Mouse (Mus musculus) CH12.LX (cell line): ENCODE measurements at regions not wholly inside any gene's neighbourhood (a gene's known extent, or its start where the extent isn't known, plus 50 kb on each side); places are given as distances from the start of the nearest gene placed in this dataset.

Experiments
- DNase-seq: peaks from one replicate; pipeline ENCODE4 v3.0.0-alpha.2; 2013; ENCODE audit errors: extremely low read depth
- H3K27ac ChIP-seq: 2 replicates; pipeline ENCODE4 v1.5.1; 2012; ENCODE audit warnings: low read depth, mild to moderate bottlenecking, control low read depth, moderate library complexity; ENCODE audit not compliant: insufficient read depth
- H3K27me3 ChIP-seq: replicated peaks from 2 replicates; pipeline ENCODE3; 2012; ENCODE audit warnings: inconsistent platforms
- H3K36me3 ChIP-seq, 2 experiments: replicated peaks in 1 of 2; 2 replicates each; pipeline versions ENCODE3 to v1.6.1; 2012; ENCODE audit warnings: inconsistent platforms in 1 of 2, low read length in 1 of 2, mild to moderate bottlenecking in 1 of 2, mixed read lengths in 1 of 2, moderate library complexity in 1 of 2; ENCODE audit not compliant: control insufficient read depth in 1 of 2, insufficient read depth in 1 of 2
- H3K4me1 ChIP-seq, 2 experiments: 2 replicates each; pipeline ENCODE4 v1.6.1; 2012; ENCODE audit warnings: inconsistent platforms in 1 of 2, moderate library complexity in 1 of 2; ENCODE audit not compliant: insufficient read depth in 2 of 2, control insufficient read depth in 1 of 2
- H3K4me2 ChIP-seq: 2 replicates; pipeline ENCODE4 v1.6.1; 2012; ENCODE audit warnings: low read depth, mild to moderate bottlenecking, control low read depth; ENCODE audit not compliant: poor library complexity, insufficient read depth, severe bottlenecking
- H3K4me3 ChIP-seq, 3 experiments: fragments of 150-350 bp in 1 of 3; sonication (generic) in 1 of 3; replicated peaks in 1 of 3; 2 replicates each; pipeline versions ENCODE3 to v1.5.1; 2011 to 2012; ENCODE audit warnings: low read depth in 2 of 3, low read length in 2 of 3, mild to moderate bottlenecking in 2 of 3, moderate library complexity in 2 of 3, control low read depth in 1 of 3, improper control_type of control experiment in 1 of 3, inconsistent platforms in 1 of 3, mixed read lengths in 1 of 3; ENCODE audit not compliant: poor library complexity in 1 of 3
- H3K79me2 ChIP-seq: replicated peaks from 2 replicates; pipeline ENCODE4 v1.6.1; 2012; ENCODE audit warnings: mild to moderate bottlenecking, moderate library complexity; ENCODE audit not compliant: control insufficient read depth, poor library complexity, insufficient read depth, severe bottlenecking; ENCODE audit errors: extremely low read depth
- H3K9ac ChIP-seq: 2 replicates; pipeline ENCODE4 v1.6.1; 2012; ENCODE audit warnings: low read depth, mild to moderate bottlenecking, control low read depth, moderate library complexity; ENCODE audit not compliant: insufficient read depth
- H3K9me3 ChIP-seq: replicated peaks from 2 replicates; pipeline ENCODE3; 2012; ENCODE audit warnings: low read length, inconsistent platforms, mixed read lengths
- CHD1 ChIP-seq: IDR thresholded peaks from 2 replicates; pipeline ENCODE4 v1.6.1; 2012; ENCODE audit warnings: low read depth, low read length, improper control_type of control experiment, inconsistent platforms
- CHD2 ChIP-seq: IDR thresholded peaks from 2 replicates; pipeline ENCODE4 v1.6.1; 2011; ENCODE audit warnings: low read length, improper control_type of control experiment
- CTCF ChIP-seq, 2 experiments: IDR thresholded peaks in 1 of 2; conservative IDR thresholded peaks in 1 of 2; 2 replicates each; pipeline ENCODE4 v1.5.1; 2011 to 2012; ENCODE audit warnings: low read depth in 2 of 2, low read length in 2 of 2, improper control_type of control experiment in 1 of 2, inconsistent platforms in 1 of 2, mild to moderate bottlenecking in 1 of 2, moderate library complexity in 1 of 2
- E2F4 ChIP-seq: IDR thresholded peaks from 2 replicates; pipeline ENCODE4 v1.6.1; 2011; ENCODE audit warnings: low read depth, low read length, improper control_type of control experiment; ENCODE audit not compliant: insufficient replicate concordance
- EP300 ChIP-seq: IDR thresholded peaks from 2 replicates; pipeline ENCODE4 v1.6.1; 2011; ENCODE audit warnings: low read length, improper control_type of control experiment
- ETS1 ChIP-seq: conservative IDR thresholded peaks from 2 replicates; pipeline ENCODE4 v1.6.1; 2012; ENCODE audit warnings: low read depth, mild to moderate bottlenecking, inconsistent platforms, low read length, improper control_type of control experiment, moderate library complexity
- GABPA ChIP-seq: IDR thresholded peaks from 2 replicates; pipeline ENCODE4 v1.6.1; 2012; ENCODE audit warnings: low read depth, low read length, improper control_type of control experiment, inconsistent platforms; ENCODE audit not compliant: insufficient replicate concordance
- IRF4 ChIP-seq: IDR thresholded peaks from 2 replicates; pipeline ENCODE4 v1.6.1; 2014; ENCODE audit warnings: low read depth, mild to moderate bottlenecking, inconsistent platforms, low read length, improper control_type of control experiment
- JUN ChIP-seq: IDR thresholded peaks from 2 replicates; pipeline ENCODE4 v1.6.1; 2011; ENCODE audit warnings: low read depth, mild to moderate bottlenecking, low read length, improper control_type of control experiment, moderate library complexity; ENCODE audit not compliant: insufficient read depth
- KAT2A ChIP-seq: IDR thresholded peaks from 2 replicates; pipeline ENCODE4 v1.6.1; 2012; ENCODE audit warnings: low read length, improper control_type of control experiment, inconsistent platforms; ENCODE audit not compliant: insufficient replicate concordance
- MAZ ChIP-seq: IDR thresholded peaks from 2 replicates; pipeline ENCODE4 v1.6.1; 2012; ENCODE audit warnings: low read depth, mild to moderate bottlenecking, inconsistent platforms, low read length, improper control_type of control experiment, moderate library complexity
- MEF2A ChIP-seq: IDR thresholded peaks from 2 replicates; pipeline ENCODE4 v1.6.1; 2014; ENCODE audit warnings: low read depth, mild to moderate bottlenecking, inconsistent platforms, low read length, improper control_type of control experiment, borderline replicate concordance
- PAX5 ChIP-seq: IDR thresholded peaks from 2 replicates; pipeline ENCODE4 v1.6.1; 2012; ENCODE audit warnings: low read length, inconsistent platforms, mixed read lengths
- POLR2AphosphoS2 ChIP-seq: IDR thresholded peaks from 2 replicates; pipeline ENCODE4 v1.6.1; 2011; ENCODE audit warnings: low read depth, low read length, improper control_type of control experiment
- SIN3A ChIP-seq: IDR thresholded peaks from 2 replicates; pipeline ENCODE4 v1.6.1; 2012; ENCODE audit warnings: low read length, improper control_type of control experiment, inconsistent platforms
- TCF12 ChIP-seq: IDR thresholded peaks from 2 replicates; pipeline ENCODE4 v1.6.1; 2014; ENCODE audit warnings: low read depth, mild to moderate bottlenecking, inconsistent platforms, low read length, improper control_type of control experiment
- USF1 ChIP-seq: IDR thresholded peaks from 2 replicates; pipeline ENCODE4 v1.6.1; 2014; ENCODE audit warnings: low read depth, mild to moderate bottlenecking, inconsistent platforms, low read length, improper control_type of control experiment
- USF2 ChIP-seq: conservative IDR thresholded peaks from 2 replicates; pipeline ENCODE4 v1.6.1; 2011; ENCODE audit warnings: low read depth, low read length, improper control_type of control experiment
- ZNF384 ChIP-seq: IDR thresholded peaks from 2 replicates; pipeline ENCODE4 v1.6.1; 2012; ENCODE audit warnings: low read depth, low read length, improper control_type of control experiment, inconsistent platforms
- dilution Hi-C: fragments of 300-500 bp; cut with MboI; formaldehyde crosslinking; loops from 2 replicates; pipeline ENCODE4 v1.14.3; 2020; ENCODE audit warnings: low sequenced_read_pairs; ENCODE audit not compliant: extremely low pct_unique_long_range_greater_than_20kb, extremely low pct_ligation_motif_present
- in situ Hi-C: fragments of 300-500 bp; cut with MboI; formaldehyde crosslinking; loops from 3 replicates; pipeline ENCODE4 v1.14.3; 2019; ENCODE audit warnings: low sequenced_read_pairs, low pct_ligation_motif_present, low pct_unique_long_range_greater_than_20kb, mixed read lengths

GRCm38 (mm10) chr10:104042387-104042775 is 100.4 kb upstream of the Gm21293 start:
- Histone ChIP-seq H3K27ac (no peak overlapping the region), H3K4me1 (no peaks in the 10 kb centered on the region)
- dilution Hi-C loops, result no loop called here
- TF ChIP-seq EP300 (no peak), E2F4 (no peak), KAT2A (no peak), GABPA (no peak), ZNF384 (no peak), MEF2A (no peak), PAX5 (no peak), USF2 (no peak), POLR2AphosphoS2 (no peak), IRF4 (no peak), CTCF (conservative IDR thresholded peaks at IDR 0.05 in 1 of 2, IDR thresholded peaks at IDR 0.05 in 1 of 2; ENCODE audit: low read depth in 2 of 2, low read length in 2 of 2) (no peak), ETS1 (no peak), CHD1 (no peak), CHD2 (no peak), JUN (no peak), TCF12 (no peak), MAZ (no peak)
- TF ChIP-seq, all 38 proteins: peak for 0
- Histone ChIP-seq H3K79me2 (no peaks in the 10 kb centered on the region), H3K36me3 (no peaks in the 10 kb centered on the region), H3K9ac (no peak overlapping the region), H3K9me3 (peaks cover 23% of the 10 kb centered on the region), H3K4me3 (no peak overlapping the region), H3K27me3 (no peaks in the 10 kb centered on the region), H3K4me2 (no peak overlapping the region)
- no peak for DNase-seq
- in situ Hi-C loops, result no loop called here

GRCm38 (mm10) chr10:104043569-104043968 is 99.2 kb upstream of the Gm21293 start:
- Histone ChIP-seq H3K27ac (no peak overlapping the region), H3K4me2 (no peak overlapping the region), H3K4me3 (no peak overlapping the region), H3K36me3 (no peaks in the 10 kb centered on the region), H3K9ac (no peak overlapping the region), H3K4me1 (no peaks in the 10 kb centered on the region), H3K79me2 (no peaks in the 10 kb centered on the region), H3K27me3 (no peaks in the 10 kb centered on the region), H3K9me3 (peaks cover 28% of the 10 kb centered on the region)
- dilution Hi-C loops (no loop called here), in situ Hi-C loops (no loop called here)
- TF ChIP-seq GABPA (no peak), SIN3A (no peak), USF1 (no peak)
- no peak for DNase-seq
